ENCODE assay signal across 9 mouse cellular contexts in genomic region chr4:84673681-84674307, GRCm38 (mm10). TPM values are rescaled to one million over a fixed set of nuclear protein-coding genes. Genes with fewer than 3 reads are reported as not detected.
A peak's percentile ranks its signal among the peaks of the same experiment; 100 is the strongest.
DNase-seq lines count a peak whose midpoint lies in the region; ATAC-seq and TF ChIP-seq lines count a peak whose summit lies in the region.
"Had no signal": no experiment of that assay in that cellular context is flagged by ENCODE, and none has a peak within 500 bp of the region (broad histone marks: within the 10 kb centered on the region; RNA-seq: fewer than 3 reads in every experiment).

No protein-coding gene starts in this region.

- no peaks in the 10 kb centered on the region for H3K9me3 ChIP-seq in heart, embryonic 14.5 days (ENCODE audit: control insufficient read depth, low read length)
- H3K9me3 ChIP-seq in embryonic facial prominence, embryonic 13.5 days: no peaks in the 10 kb centered on the region
- no peaks in the 10 kb centered on the region for H3K9me3 ChIP-seq in neural tube, embryonic 12.5 days

- H3K27ac ChIP-seq in heart, embryonic 14.5 days (replicated peaks in 1 of 2; ENCODE audit: control insufficient read depth in 1 of 2, insufficient read depth in 1 of 2, low read depth in 2 of 2, low read length in 2 of 2): no peak overlapping the region
- peak overlapping the region; percentile 95 for H3K27ac ChIP-seq in embryonic facial prominence, embryonic 13.5 days
- H3K27ac ChIP-seq in kidney, adult 2 months (ENCODE audit: insufficient read depth, low read depth, low read length): peak overlapping the region; percentile 24; the same call in 1 of the 2 replicates
- no peak overlapping the region for H3K27ac ChIP-seq in neural tube, embryonic 12.5 days

- DNase-seq in heart, adult 9 months (ENCODE audit: low spot score in 2 of 2): no peak
- peak; percentile 9 for DNase-seq in kidney, adult 2 months
- DNase-seq in adrenal gland, adult 18-20 months (ENCODE audit: low spot score in 2 of 2): no peak
- no peak for DNase-seq in left cerebral cortex, adult 9 months (ENCODE audit: low spot score in 2 of 2)

- H3K9ac ChIP-seq in heart, embryonic 14.5 days (ENCODE audit: low read length): peak overlapping the region; percentile 63; the same call in 1 of the 2 replicates
- peak overlapping the region; percentile 93 for H3K9ac ChIP-seq in embryonic facial prominence, embryonic 13.5 days
- no peak overlapping the region for H3K9ac ChIP-seq in neural tube, embryonic 12.5 days

- H3K4me2 ChIP-seq in heart, embryonic 14.5 days (ENCODE audit: low read length): peak overlapping the region; percentile 99
- H3K4me2 ChIP-seq in embryonic facial prominence, embryonic 13.5 days: peak overlapping the region; percentile 86
- H3K4me2 ChIP-seq in neural tube, embryonic 12.5 days (replicated peaks): peak overlapping the region; percentile 98

- peak overlapping the region in 1 of 2 experiments; percentile 56; a peak in 2 of 4 replicates for H3K4me3 ChIP-seq in heart, embryonic 14.5 days (ENCODE audit: control insufficient read depth in 1 of 2, insufficient read depth in 1 of 2, low read depth in 1 of 2, low read length in 2 of 2)
- peak overlapping the region; percentile 76 for H3K4me3 ChIP-seq in embryonic facial prominence, embryonic 13.5 days
- H3K4me3 ChIP-seq in kidney, adult 2 months (ENCODE audit: insufficient read depth, low read depth, low read length): peak overlapping the region; percentile 70
- peak overlapping the region; percentile 68 for H3K4me3 ChIP-seq in neural tube, embryonic 12.5 days

- H3K36me3 ChIP-seq in heart, embryonic 14.5 days (ENCODE audit: control insufficient read depth, insufficient read depth, low read length): no peaks in the 10 kb centered on the region
- H3K36me3 ChIP-seq in embryonic facial prominence, embryonic 13.5 days: no peaks in the 10 kb centered on the region
- no peaks in the 10 kb centered on the region for H3K36me3 ChIP-seq in kidney, adult 2 months (ENCODE audit: control insufficient read depth, insufficient read depth, low read length)
- no peaks in the 10 kb centered on the region for H3K36me3 ChIP-seq in neural tube, embryonic 12.5 days

- TF ChIP-seq CTCF in kidney, adult 2 months (conservative IDR thresholded peaks at IDR 0.05; ENCODE audit: insufficient read depth, insufficient read length, low read depth, low read length): no peak

- WGBS in heart, embryonic 14.5 days: 23% methylated on average over 10 of the region's 10 CpGs
- 8% methylated on average over 10 of the region's 10 CpGs for WGBS in embryonic facial prominence, embryonic 13.5 days
- WGBS in kidney, adult 2 months: 34% methylated on average over 10 of the region's 10 CpGs
- 14% methylated on average over 10 of the region's 10 CpGs for WGBS in neural tube, embryonic 12.5 days

- TF ChIP-seq POLR2A in kidney, adult 2 months (IDR thresholded peaks at IDR 0.05; ENCODE audit: low read depth, low read length): no peak

- peaks cover 68% of the 10 kb centered on the region for H3K27me3 ChIP-seq in heart, embryonic 14.5 days (ENCODE audit: control insufficient read depth, insufficient read depth, low read length)
- 0 out of 2 replicates have a peak, but pooled peaks cover 3% of the 10 kb centered on the region for H3K27me3 ChIP-seq in embryonic facial prominence, embryonic 13.5 days
- H3K27me3 ChIP-seq in kidney, adult 2 months (replicated peaks; ENCODE audit: control insufficient read depth, insufficient read depth, low read length): peaks cover 4% of the 10 kb centered on the region; the same call in 1 of the 2 replicates
- peaks cover 60% of the 10 kb centered on the region for H3K27me3 ChIP-seq in neural tube, embryonic 12.5 days (replicated peaks)

- ATAC-seq in heart, embryonic 14.5 days (ENCODE audit: insufficient number of reproducible peaks, insufficient read depth, low FRiP score, low read depth): no peak
- no peak for ATAC-seq in embryonic facial prominence, embryonic 13.5 days (ENCODE audit: insufficient number of reproducible peaks, insufficient read depth, low FRiP score, low TSS enrichment, low read depth)
- 0 out of 2 replicates have a peak, but pooled peaks have one; percentile 1 for ATAC-seq in neural tube, embryonic 12.5 days (ENCODE audit: low FRiP score, low read depth)
- ATAC-seq in monocyte, adult 5-6 weeks (replicated peaks; ENCODE audit: insufficient number of reproducible peaks, low FRiP score, low TSS enrichment, poor library complexity, severe bottlenecking): no peak

- H3K4me1 ChIP-seq in heart, embryonic 14.5 days (ENCODE audit: control insufficient read depth in 2 of 2, insufficient read depth in 2 of 2, low read length in 2 of 2): peaks cover 0 to 5% of the 10 kb centered on the region in 2 experiments; a peak in 1 of 4 replicates
- peaks cover 31% of the 10 kb centered on the region for H3K4me1 ChIP-seq in embryonic facial prominence, embryonic 13.5 days
- no peaks in the 10 kb centered on the region; the same call in 1 of the 2 replicates for H3K4me1 ChIP-seq in kidney, adult 2 months (ENCODE audit: control insufficient read depth, insufficient read depth, low read length)
- H3K4me1 ChIP-seq in neural tube, embryonic 12.5 days: peaks cover 15% of the 10 kb centered on the region; the same call in 1 of the 2 replicates

RNA-seq across cellular contexts. Expression of gene Bnc2, which starts 1.3 kb away (rescaled TPM):
- polyA plus RNA-seq in heart, embryonic 14.5 days (2014; fragmentation: Nextera tagmentation; extraction: Ambion mirVana): 0.92 and 1.4 TPM in 2 replicates
- 28.8 and 33.8 TPM in 2 replicates for polyA plus RNA-seq in embryonic facial prominence, embryonic 13.5 days (2015; fragmentation: Nextera tagmentation; extraction: Ambion mirVana)
- 20.1 and 27.5 TPM in 2 replicates for polyA plus RNA-seq in kidney, adult 2 months (2012; rRNA removed)
- polyA plus RNA-seq in neural tube, embryonic 12.5 days (2016; fragmentation: Nextera tagmentation; extraction: Ambion mirVana): 9.6 and 12.2 TPM in 2 replicates
- 10 to 100 TPM; 12.0 to 13.8 TPM for total RNA-seq in adrenal gland, adult 18-20 months (2021)
- total RNA-seq in monocyte, adult 5-6 weeks (2017): 0.48 TPM in 1 of 3 replicates, not detected in the others
- total RNA-seq: MEL had no signal

Comparison
In these comparisons a context has a peak if more than half of its experiments do, and no peak if none do; other contexts are left out.
1. H3K27ac ChIP-seq: peak in embryonic facial prominence, embryonic 13.5 days (single experiment) and kidney, adult 2 months (single experiment); none in heart, embryonic 14.5 days (0 of 2) and neural tube, embryonic 12.5 days (single experiment).
2. Peak in every context shown above with its lines, with median percentiles within 50 percentile points of each other: H3K4me2 ChIP-seq.